19 mouse cellular contexts compared by ENCODE assay signal in the genomic region with DNA sequence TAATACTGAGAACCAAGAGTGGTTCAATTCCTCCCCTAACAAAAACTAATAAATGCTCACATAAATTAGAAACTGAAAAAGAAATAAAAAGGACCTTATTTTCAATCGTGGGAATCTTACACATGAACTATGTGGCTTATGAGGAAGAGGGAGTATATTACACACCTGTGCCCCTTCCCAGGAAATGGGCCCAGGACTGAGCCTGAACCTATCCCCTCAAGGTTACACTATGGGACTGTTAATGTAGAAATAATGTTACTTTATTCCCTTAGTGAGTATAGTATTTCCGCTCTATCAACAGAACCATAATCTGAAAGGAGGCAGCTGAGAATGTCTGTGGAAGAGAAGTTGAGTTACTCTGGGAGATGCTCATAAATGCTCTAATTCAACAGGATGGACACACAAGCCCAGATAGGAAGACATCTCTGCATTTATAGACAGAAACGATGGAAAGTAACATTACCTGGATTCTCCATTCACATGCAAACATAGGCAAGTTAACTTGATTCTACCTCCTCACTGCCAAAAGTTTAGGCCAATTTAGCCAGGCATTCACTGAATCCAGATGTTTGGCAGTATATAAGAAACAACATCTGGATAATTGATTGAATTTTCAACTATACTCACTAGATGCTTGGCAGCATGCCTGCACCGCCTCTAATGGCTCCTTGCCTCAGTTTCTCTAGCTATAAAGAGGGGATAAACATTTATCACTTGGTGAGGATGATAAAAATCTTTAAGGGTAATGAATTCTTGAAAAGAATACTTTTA.
"Had no signal": no experiment of that assay in that cellular context is flagged by ENCODE, and none has a peak within 500 bp of the region (broad histone marks: within the 10 kb centered on the region; RNA-seq: fewer than 3 reads in every experiment).

No protein-coding gene starts in this region.

- H3K9me3 ChIP-seq: midbrain, embryonic 10.5 days; midbrain, embryonic 12.5 days; neural tube, embryonic 13.5 days; neural tube, embryonic 15.5 days had no signal

- H3K27me3 ChIP-seq: midbrain, embryonic 12.5 days; neural tube, embryonic 13.5 days; neural tube, embryonic 15.5 days had no signal

- H3K27ac ChIP-seq: midbrain, embryonic 10.5 days; midbrain, embryonic 12.5 days; neural tube, embryonic 13.5 days; neural tube, embryonic 15.5 days had no signal

- H3K9ac ChIP-seq: lung, embryonic 14.5 days; midbrain, embryonic 12.5 days; neural tube, embryonic 13.5 days; neural tube, embryonic 15.5 days had no signal

- H3K4me2 ChIP-seq: lung, embryonic 14.5 days; midbrain, embryonic 12.5 days; neural tube, embryonic 13.5 days; neural tube, embryonic 15.5 days had no signal

- DNase-seq: lung, adult 18-20 months; lung, embryonic 14.5 days; lung, postnatal 10 days; lung, postnatal 4 days; midbrain, embryonic 14.5 days; retina, postnatal 1 day; right cerebral cortex, adult 18-20 months; right cerebral cortex, postnatal 25 days; right cerebral cortex, postnatal 4 days; spleen, adult 18-20 months; thymus, adult 18-20 months; thymus, postnatal 14 days; thymus, postnatal 36 days had no signal

- H3K4me3 ChIP-seq: midbrain, embryonic 10.5 days; midbrain, embryonic 12.5 days; myocyte; neural tube, embryonic 13.5 days; neural tube, embryonic 15.5 days had no signal

- ATAC-seq: midbrain, embryonic 16.5 days had no signal

- H3K4me1 ChIP-seq: midbrain, embryonic 12.5 days; neural tube, embryonic 15.5 days had no signal

- H3K36me3 ChIP-seq: midbrain, embryonic 10.5 days; midbrain, embryonic 12.5 days; neural tube, embryonic 13.5 days; neural tube, embryonic 15.5 days had no signal
